Mouse (Mus musculus): Measurements from ENCODE around the gene Gm8281. TPM values are rescaled to one million over a fixed set of nuclear protein-coding genes. Genes with fewer than 3 reads are reported as not detected.
"Not testable (repeated sequence)": the region's sequence is repeated elsewhere in the genome, so short reads cannot be mapped to it uniquely, and the experiment has no call there.

The Gm8281 gene
- not detected for total RNA-seq (2022)

GRCm38 (mm10) chr14:5070611-5071490 lies at the start of gene Gm8281:
Gene Gm8281, plus strand, starts transcription at chr14:5071040.
- not testable (repeated sequence) for DNase-seq

GRCm38 (mm10) chr14:5050329-5050728 lies 20.5 kb upstream of the Gm8281 start, which contains the start of gene 4930555G01Rik:
Gene 4930555G01Rik, plus strand, starts transcription at chr14:5050629.
- DNase-seq: not testable (repeated sequence)

DNA sequence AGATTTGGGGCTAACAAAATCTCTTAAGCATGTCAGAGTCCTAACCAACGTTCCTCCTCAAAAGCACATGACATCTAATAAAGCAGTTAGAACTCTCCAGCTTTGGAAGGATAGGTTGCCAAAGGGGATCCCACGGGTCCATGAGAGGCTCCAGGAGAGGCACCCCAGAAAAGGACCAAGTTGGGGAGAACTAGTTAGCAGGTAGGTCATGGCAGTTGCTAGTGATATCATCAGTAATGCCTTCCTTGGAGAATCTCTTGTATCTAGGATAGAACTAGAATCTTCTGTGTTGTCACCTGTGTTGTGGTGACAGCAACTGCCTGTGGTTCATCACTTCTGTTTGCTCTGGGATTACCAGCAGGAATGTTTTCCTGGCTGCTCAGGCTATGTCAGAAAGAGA lies 60.4 kb downstream of the Gm8281 start, which contains the start of gene Gm8279:
Gene Gm8279, plus strand, starts transcription at position 301 of the 400 bp plus-strand sequence.
- not testable (repeated sequence) for DNase-seq

Other genes starting within 250 kb of the Gm8281 start
- not detected for gene Gm3269, start 232.9 kb upstream of the Gm8281 start, total RNA-seq (2022)
- 1 to 10 TPM in 1 of 4 experiments, under 1 TPM in 1, not detected in 2; 0.90 to 1.8 TPM for gene Gm3264, start 215.5 kb upstream of the Gm8281 start, total RNA-seq (2022)
- not detected for gene Gm3278, start 178.6 kb upstream of the Gm8281 start, total RNA-seq (2022)
- not detected for gene Gm8297, start 87.1 kb upstream of the Gm8281 start, total RNA-seq (2022)
- gene Gm3298, start 55.1 kb upstream of the Gm8281 start, total RNA-seq (2022): not detected
- gene 4930555G01Rik, start 20.4 kb upstream of the Gm8281 start, total RNA-seq (2022): not detected
- not detected for gene Gm8279, start 60.5 kb downstream of the Gm8281 start, total RNA-seq (2022)
- not detected for gene Gm3317, start 93.5 kb downstream of the Gm8281 start, total RNA-seq (2022)
- not detected for gene Gm8271, start 114.8 kb downstream of the Gm8281 start, total RNA-seq (2022)
- gene Gm3526, start 189.5 kb downstream of the Gm8281 start, total RNA-seq (2022): under 1 TPM in 1 of 4 experiments, not detected in 3; 0.28 TPM